Mouse (Mus musculus) C2C12 (cell line): ENCODE results near the gene Rims3.

Experiments used
- CEBPB ChIP-seq: IDR thresholded peaks from one replicate; pipeline ENCODE4 v1.6.1; 2011; ENCODE audit warnings: low read depth, mild to moderate bottlenecking, control low read depth, moderate library complexity
- CTCF ChIP-seq: IDR thresholded peaks from one replicate; pipeline ENCODE4 v1.5.1; 2011; ENCODE audit not compliant: control insufficient read depth, insufficient read depth, insufficient read length
- MYOG ChIP-seq: IDR thresholded peaks from one replicate; pipeline ENCODE4 v1.6.1; 2011; ENCODE audit not compliant: control insufficient read depth, insufficient read length; ENCODE audit errors: extremely low read depth

DNA sequence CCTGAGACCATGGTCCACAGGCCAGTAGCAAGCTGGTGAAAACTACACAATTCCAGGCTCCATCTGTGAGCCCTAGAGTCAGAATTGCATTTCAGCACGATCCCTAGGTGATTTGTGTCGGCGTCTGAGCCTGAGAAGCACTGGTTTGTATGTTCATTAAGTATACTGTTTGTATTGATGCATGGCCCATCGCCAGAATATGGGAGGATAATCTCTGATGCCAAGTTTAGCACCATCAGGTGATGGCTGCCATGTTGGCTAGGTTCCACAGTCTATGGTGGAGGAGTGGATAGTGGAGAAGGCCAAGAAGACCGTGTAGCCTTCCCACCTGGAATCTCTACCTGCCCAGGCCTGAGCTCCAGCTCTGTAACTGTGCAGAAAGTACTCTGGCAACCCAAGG is 13.6 kb downstream of the Rims3 start:
- TF ChIP-seq CTCF (no peak), MYOG (no peak), CEBPB (no peak)
